Mouse (Mus musculus) ES-Bruce4 (cell line): ENCODE results near the gene Ctdnep1.

ENCODE experiments used
- CTCF ChIP-seq: IDR thresholded peaks from one replicate; pipeline ENCODE4 v1.8.1; 2011; ENCODE audit warnings: low read depth, low read length
- POLR2A ChIP-seq: IDR thresholded peaks from one replicate; pipeline ENCODE4 v1.8.1; 2011; ENCODE audit warnings: low read length; ENCODE audit not compliant: insufficient read depth

- TF ChIP-seq CTCF: no peak
- no peak for TF ChIP-seq POLR2A
Measured at GRCm38 (mm10) chr11:69992932-69993331, 12.0 kb downstream of the Ctdnep1 start.
